Mouse (Mus musculus) forebrain, embryonic 13.5 days (tissue): ENCODE results near the gene Mta3. TPM values are rescaled to one million over a fixed set of nuclear protein-coding genes. Genes with fewer than 3 reads are reported as not detected.
"Not testable (repeated sequence)": the region's sequence is repeated elsewhere in the genome, so short reads cannot be mapped to it uniquely, and the experiment has no call there.

ENCODE experiments used
- ATAC-seq: fragments of 200-750 bp; cut with Nextera tagmentation; 2 replicates; pipeline ENCODE4 v1.8.0; 2017
- H3K27ac ChIP-seq: fragments of 300-500 bp; sonication (generic); 2 replicates; pipeline ENCODE4 v1.5.1; 2015; ENCODE audit warnings: inconsistent platforms, mild to moderate bottlenecking, moderate library complexity
- H3K27me3 ChIP-seq: fragments of 300-500 bp; sonication (generic); 2 replicates; pipeline ENCODE4 v1.6.1; 2015; ENCODE audit warnings: mild to moderate bottlenecking, inconsistent platforms
- H3K36me3 ChIP-seq: fragments of 300-500 bp; sonication (generic); 2 replicates; pipeline ENCODE4 v1.6.1; 2015; ENCODE audit warnings: mild to moderate bottlenecking, inconsistent platforms; ENCODE audit not compliant: poor library complexity, severe bottlenecking
- H3K4me1 ChIP-seq: fragments of 300-500 bp; sonication (generic); 2 replicates; pipeline ENCODE4 v1.6.1; 2015; ENCODE audit warnings: inconsistent platforms
- H3K4me2 ChIP-seq: fragments of 300-500 bp; sonication (generic); 2 replicates; pipeline ENCODE4 v1.6.1; 2015; ENCODE audit warnings: inconsistent platforms, mild to moderate bottlenecking, moderate library complexity
- H3K4me3 ChIP-seq: fragments of 300-500 bp; sonication (generic); 2 replicates; pipeline ENCODE4 v1.5.1; 2015; ENCODE audit warnings: mild to moderate bottlenecking, inconsistent platforms
- H3K9ac ChIP-seq: fragments of 300-500 bp; sonication (generic); 2 replicates; pipeline ENCODE4 v1.6.1; 2015; ENCODE audit warnings: mild to moderate bottlenecking, inconsistent platforms
- H3K9me3 ChIP-seq: fragments of 300-500 bp; sonication (generic); replicated peaks from 2 replicates; pipeline ENCODE4 v1.6.1; 2016; ENCODE audit warnings: inconsistent platforms
- WGBS: fragments of 180-500 bp; shearing (Covaris S2); methylation state at CpG from one replicate; pipeline ENCODE4 v1.1.7; 2015; 5-methylcytosine and 5-hydroxymethylcytosine counted together
- polyA plus RNA-seq: library from polyadenylated mRNA; unstranded; fragments of >200 nt; fragmentation: Nextera tagmentation; extraction: Ambion mirVana; gene quantifications from 2 replicates; pipeline ENCODE4 v1.2.1, GENCODE M21; 2015

Mta3 gene
- polyA plus RNA-seq, 1 experiment from 2014 or later, result 30.6 TPM

DNA sequence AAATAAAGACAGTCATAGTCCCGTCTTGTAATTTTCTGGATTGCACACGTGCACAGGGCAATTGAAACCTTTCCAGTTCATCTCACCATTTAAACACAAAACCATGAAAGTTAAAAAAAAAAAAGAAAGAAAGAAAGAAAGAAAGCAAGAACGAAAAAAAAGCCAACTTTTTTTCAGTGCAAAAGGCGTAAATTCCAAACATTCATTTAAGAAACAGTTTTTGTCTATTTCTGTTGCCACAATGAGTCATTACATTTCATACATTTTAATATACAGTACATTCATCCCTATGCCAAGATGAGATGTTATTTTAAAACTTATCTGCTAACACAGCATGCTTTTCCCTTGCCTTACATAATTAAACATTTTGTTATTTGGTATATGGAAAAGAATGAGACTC is 153.7 kb downstream of the Mta3 start:
- H3K9me3 ChIP-seq, result no peaks in the 10 kb centered on the region
- H3K4me2 ChIP-seq, result no peak overlapping the region
- no peak overlapping the region for H3K4me3 ChIP-seq
- H3K27ac ChIP-seq, result no peak overlapping the region
- WGBS, result 81% methylated on average over 4 of the region's 4 CpGs
- ATAC-seq, result no peak
- H3K36me3 ChIP-seq, result no peaks in the 10 kb centered on the region
- H3K4me1 ChIP-seq, result peaks cover 7% of the 10 kb centered on the region
- no peak overlapping the region for H3K9ac ChIP-seq
- peaks cover 6% of the 10 kb centered on the region; the same call in 1 of the 2 replicates for H3K27me3 ChIP-seq

- H3K27me3 ChIP-seq, result peaks cover 3% of the 10 kb centered on the region; the same call in 1 of the 2 replicates
- no peak overlapping the region for H3K4me2 ChIP-seq
- no peak for ATAC-seq
- no peak overlapping the region for H3K4me3 ChIP-seq
- no peaks in the 10 kb centered on the region for H3K36me3 ChIP-seq
- WGBS, result 85% methylated on average over 7 of the region's 7 CpGs
- no peak overlapping the region for H3K27ac ChIP-seq
- no peaks in the 10 kb centered on the region for H3K9me3 ChIP-seq
- peaks cover 7% of the 10 kb centered on the region for H3K4me1 ChIP-seq
- no peak overlapping the region for H3K9ac ChIP-seq
Observed at GRCm38 (mm10) chr17:83860224-83860623, 154.3 kb downstream of the Mta3 start.

DNA sequence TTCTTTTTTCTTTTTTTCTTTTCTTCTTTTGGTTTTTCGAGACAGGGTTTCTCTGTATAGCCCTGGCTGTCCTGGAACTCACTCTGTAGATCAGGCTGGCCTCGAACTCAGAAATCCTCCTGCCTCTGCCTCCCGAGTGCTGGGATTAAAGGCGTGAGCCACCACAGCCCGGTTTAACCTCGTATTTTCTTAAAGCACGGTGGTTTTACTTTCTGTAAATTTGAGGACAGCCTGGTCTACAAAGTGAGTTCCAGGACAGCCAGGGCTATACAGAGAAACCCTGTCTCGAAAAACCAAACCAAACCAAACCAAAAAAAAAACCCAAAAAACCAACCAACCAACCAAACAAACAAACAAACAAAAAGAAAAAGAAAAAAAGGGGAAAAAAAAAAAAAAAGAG is 155.0 kb downstream of the Mta3 start:
- not testable (repeated sequence) for H3K36me3 ChIP-seq, H3K27me3 ChIP-seq, ATAC-seq, H3K4me1 ChIP-seq, H3K27ac ChIP-seq, H3K9me3 ChIP-seq, H3K9ac ChIP-seq
- WGBS, result 60% methylated on average over 8 of the region's 8 CpGs
- Histone ChIP-seq H3K4me2 (peak overlapping the region; percentile 78), H3K4me3 (peak overlapping the region; percentile 76)

GRCm38 (mm10) chr17:83861444-83862133 is 155.6 kb downstream of the Mta3 start:
- Histone ChIP-seq H3K9me3 (no peaks in the 10 kb centered on the region), H3K27ac (peak overlapping the region; percentile 82), H3K36me3 (no peaks in the 10 kb centered on the region), H3K27me3 (peaks cover 3% of the 10 kb centered on the region; the same call in 1 of the 2 replicates), H3K4me1 (peaks cover 7% of the 10 kb centered on the region), H3K4me2 (peak overlapping the region; percentile 78), H3K9ac (peak overlapping the region; percentile 79), H3K4me3 (peak overlapping the region; percentile 76)
- ATAC-seq, result peak; percentile 94
- under 1% methylated on average over 58 of the region's 62 CpGs for WGBS

GRCm38 (mm10) chr17:83862134-83862881 is 156.3 kb downstream of the Mta3 start:
- H3K27me3 ChIP-seq, result peaks cover 3% of the 10 kb centered on the region; the same call in 1 of the 2 replicates
- H3K27ac ChIP-seq, result peak overlapping the region; percentile 82
- peak; percentile 87 for ATAC-seq
- H3K9me3 ChIP-seq, result no peaks in the 10 kb centered on the region
- H3K9ac ChIP-seq, result peak overlapping the region; percentile 79
- WGBS, result under 1% methylated on average over 27 of the region's 27 CpGs
- no peaks in the 10 kb centered on the region for H3K36me3 ChIP-seq
- peaks cover 7% of the 10 kb centered on the region for H3K4me1 ChIP-seq
- peak overlapping the region; percentile 76 for H3K4me3 ChIP-seq
- H3K4me2 ChIP-seq, result peak overlapping the region; percentile 78

DNA sequence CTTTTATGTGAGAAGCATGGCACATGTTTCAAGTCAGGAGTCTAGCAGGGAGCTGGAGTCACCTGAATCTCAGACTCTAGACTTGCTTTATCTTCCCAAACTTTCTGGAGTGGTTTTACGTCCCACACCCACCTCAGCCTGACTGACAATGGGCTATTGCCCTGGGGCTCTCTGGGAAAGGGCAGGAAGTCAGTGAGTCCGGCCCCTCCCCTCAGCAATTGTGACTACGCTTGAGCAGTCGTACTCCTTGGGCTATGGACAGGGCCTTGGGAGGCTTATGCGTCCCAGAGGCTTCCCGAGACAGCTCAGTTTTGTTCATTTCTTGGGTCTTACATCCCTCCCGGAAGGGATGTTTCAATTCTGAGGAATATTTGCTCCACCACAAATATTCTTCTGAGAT is 159.4 kb downstream of the Mta3 start:
- Histone ChIP-seq H3K36me3 (no peaks in the 10 kb centered on the region), H3K27me3 (peaks cover 3% of the 10 kb centered on the region; the same call in 1 of the 2 replicates), H3K4me3 (no peak overlapping the region), H3K9me3 (no peaks in the 10 kb centered on the region), H3K9ac (no peak overlapping the region), H3K4me1 (peaks cover 7% of the 10 kb centered on the region), H3K4me2 (no peak overlapping the region), H3K27ac (no peak overlapping the region)
- WGBS, result 79% methylated on average over 7 of the region's 7 CpGs
- ATAC-seq, result no peak

DNA sequence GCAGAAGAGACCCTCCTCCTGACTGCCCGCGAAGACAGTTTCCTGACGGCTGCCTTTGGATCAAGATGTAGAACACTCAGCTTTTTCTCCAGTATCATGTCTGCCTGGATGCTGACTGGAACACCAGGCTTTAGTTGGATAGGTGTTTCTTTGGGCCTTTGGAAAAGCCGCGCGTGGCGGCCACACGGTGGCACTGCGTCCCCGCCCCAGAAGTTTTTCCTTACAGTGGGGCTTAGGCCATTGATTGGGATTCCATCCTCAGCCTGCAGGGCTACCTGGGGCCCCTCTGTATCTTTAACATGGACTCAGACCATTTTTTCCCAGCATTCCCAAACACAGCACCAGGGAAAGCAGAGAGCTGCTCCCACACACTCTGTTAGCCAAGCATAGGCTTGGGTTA is 160.6 kb downstream of the Mta3 start:
- H3K27ac ChIP-seq, result no peak overlapping the region
- H3K4me1 ChIP-seq, result peaks cover 7% of the 10 kb centered on the region
- no peak for ATAC-seq
- no peaks in the 10 kb centered on the region for H3K36me3 ChIP-seq
- 14% methylated on average over 10 of the region's 10 CpGs for WGBS
- H3K9me3 ChIP-seq, result no peaks in the 10 kb centered on the region
- H3K9ac ChIP-seq, result no peak overlapping the region
- no peak overlapping the region for H3K4me2 ChIP-seq
- H3K27me3 ChIP-seq, result peaks cover 3% of the 10 kb centered on the region; the same call in 1 of the 2 replicates
- H3K4me3 ChIP-seq, result no peak overlapping the region

GRCm38 (mm10) chr17:83870385-83870784 is 164.4 kb downstream of the Mta3 start:
- no peak overlapping the region for H3K4me2 ChIP-seq
- no peak overlapping the region for H3K9ac ChIP-seq
- no peak overlapping the region for H3K4me3 ChIP-seq
- 88% methylated on average over 4 of the region's 4 CpGs for WGBS
- peaks cover 4% of the 10 kb centered on the region; the same call in 1 of the 2 replicates for H3K4me1 ChIP-seq
- no peaks in the 10 kb centered on the region for H3K36me3 ChIP-seq
- H3K27me3 ChIP-seq, result no peaks in the 10 kb centered on the region
- no peak overlapping the region for H3K27ac ChIP-seq
- no peak for ATAC-seq
- H3K9me3 ChIP-seq, result 0 out of 2 replicates have a peak, but pooled peaks cover 4% of the 10 kb centered on the region

Other genes starting within 250 kb of the Mta3 start
- 180 and 182 TPM in 2 replicates for gene Cox7a2l, start 188.8 kb upstream of the Mta3 start, polyA plus RNA-seq
- gene Kcng3, start 74.3 kb upstream of the Mta3 start, polyA plus RNA-seq, result not detected in 2 replicates
- gene Haao, start 141.8 kb downstream of the Mta3 start, polyA plus RNA-seq, result 0.24 TPM in 1 of 2 replicates, not detected in the other